Mouse (Mus musculus) forebrain, embryonic 13.5 days (tissue): ENCODE data around the gene Plpp2. TPM values are rescaled to one million over a fixed set of nuclear protein-coding genes. Genes with fewer than 3 reads are reported as not detected.

Experiments used
- ATAC-seq: fragments of 200-750 bp; cut with Nextera tagmentation; 2 replicates; pipeline ENCODE4 v1.8.0; 2017
- H3K27ac ChIP-seq: fragments of 300-500 bp; sonication (generic); 2 replicates; pipeline ENCODE4 v1.5.1; 2015; ENCODE audit warnings: inconsistent platforms, mild to moderate bottlenecking, moderate library complexity
- H3K27me3 ChIP-seq: fragments of 300-500 bp; sonication (generic); 2 replicates; pipeline ENCODE4 v1.6.1; 2015; ENCODE audit warnings: mild to moderate bottlenecking, inconsistent platforms
- H3K36me3 ChIP-seq: fragments of 300-500 bp; sonication (generic); 2 replicates; pipeline ENCODE4 v1.6.1; 2015; ENCODE audit warnings: mild to moderate bottlenecking, inconsistent platforms; ENCODE audit not compliant: poor library complexity, severe bottlenecking
- H3K4me1 ChIP-seq: fragments of 300-500 bp; sonication (generic); 2 replicates; pipeline ENCODE4 v1.6.1; 2015; ENCODE audit warnings: inconsistent platforms
- H3K4me2 ChIP-seq: fragments of 300-500 bp; sonication (generic); 2 replicates; pipeline ENCODE4 v1.6.1; 2015; ENCODE audit warnings: inconsistent platforms, mild to moderate bottlenecking, moderate library complexity
- H3K4me3 ChIP-seq: fragments of 300-500 bp; sonication (generic); 2 replicates; pipeline ENCODE4 v1.5.1; 2015; ENCODE audit warnings: mild to moderate bottlenecking, inconsistent platforms
- H3K9ac ChIP-seq: fragments of 300-500 bp; sonication (generic); 2 replicates; pipeline ENCODE4 v1.6.1; 2015; ENCODE audit warnings: mild to moderate bottlenecking, inconsistent platforms
- H3K9me3 ChIP-seq: fragments of 300-500 bp; sonication (generic); replicated peaks from 2 replicates; pipeline ENCODE4 v1.6.1; 2016; ENCODE audit warnings: inconsistent platforms
- WGBS: fragments of 180-500 bp; shearing (Covaris S2); methylation state at CpG from one replicate; pipeline ENCODE4 v1.1.7; 2015; 5-methylcytosine and 5-hydroxymethylcytosine counted together
- polyA plus RNA-seq: library from polyadenylated mRNA; unstranded; fragments of >200 nt; fragmentation: Nextera tagmentation; extraction: Ambion mirVana; gene quantifications from 2 replicates; pipeline ENCODE4 v1.2.1, GENCODE M21; 2015

Plpp2 gene
- polyA plus RNA-seq, 1 experiment from 2014 or later = 7.0 TPM

GRCm38 (mm10) chr10:79548546-79548945 is 14.9 kb upstream of the Plpp2 start:
- peaks cover 12% of the 10 kb centered on the region for H3K4me1 ChIP-seq
- ATAC-seq = no peak
- H3K27me3 ChIP-seq = no peaks in the 10 kb centered on the region
- no peaks in the 10 kb centered on the region for H3K9me3 ChIP-seq
- H3K4me3 ChIP-seq = no peak overlapping the region
- H3K36me3 ChIP-seq = peaks cover 72% of the 10 kb centered on the region
- H3K9ac ChIP-seq = no peak overlapping the region
- no peak overlapping the region for H3K4me2 ChIP-seq
- 94% methylated on average over 5 of the region's 5 CpGs for WGBS
- no peak overlapping the region for H3K27ac ChIP-seq

GRCm38 (mm10) chr10:79547148-79547675 is 13.6 kb upstream of the Plpp2 start:
- Histone ChIP-seq H3K27ac (no peak overlapping the region), H3K36me3 (peaks cover 86% of the 10 kb centered on the region), H3K4me3 (no peak overlapping the region), H3K4me1 (no peaks in the 10 kb centered on the region), H3K27me3 (no peaks in the 10 kb centered on the region), H3K4me2 (no peak overlapping the region), H3K9me3 (no peaks in the 10 kb centered on the region), H3K9ac (no peak overlapping the region)
- 84% methylated on average over 5 of the region's 5 CpGs for WGBS
- no peak for ATAC-seq

- 94% methylated on average over 11 of the region's 11 CpGs for WGBS
- no peak overlapping the region for H3K27ac ChIP-seq
- ATAC-seq = no peak
- no peak overlapping the region for H3K9ac ChIP-seq
- peaks cover 93% of the 10 kb centered on the region for H3K36me3 ChIP-seq
- no peaks in the 10 kb centered on the region for H3K9me3 ChIP-seq
- no peak overlapping the region for H3K4me3 ChIP-seq
- no peaks in the 10 kb centered on the region for H3K4me1 ChIP-seq
- H3K27me3 ChIP-seq = no peaks in the 10 kb centered on the region
- H3K4me2 ChIP-seq = no peak overlapping the region
Observed at GRCm38 (mm10) chr10:79546483-79546882, 12.9 kb upstream of the Plpp2 start.

GRCm38 (mm10) chr10:79545891-79546290 is 12.3 kb upstream of the Plpp2 start:
- H3K9ac ChIP-seq = no peak overlapping the region
- H3K4me2 ChIP-seq = no peak overlapping the region
- no peak for ATAC-seq
- H3K27me3 ChIP-seq = no peaks in the 10 kb centered on the region
- no peaks in the 10 kb centered on the region for H3K4me1 ChIP-seq
- no peak overlapping the region for H3K27ac ChIP-seq
- H3K36me3 ChIP-seq = peaks cover 95% of the 10 kb centered on the region
- no peak overlapping the region for H3K4me3 ChIP-seq
- H3K9me3 ChIP-seq = no peaks in the 10 kb centered on the region
- WGBS = 89% methylated on average over 12 of the region's 12 CpGs

- H3K27me3 ChIP-seq = no peaks in the 10 kb centered on the region
- no peak for ATAC-seq
- WGBS = 97% methylated on average over 5 of the region's 5 CpGs
Observed at GRCm38 (mm10) chr10:79544631-79545030, 11.0 kb upstream of the Plpp2 start.

GRCm38 (mm10) chr10:79543884-79544597 is 10.4 kb upstream of the Plpp2 start:
- Histone ChIP-seq H3K9ac (no peak overlapping the region), H3K36me3 (peaks cover 100% of the 10 kb centered on the region), H3K9me3 (no peaks in the 10 kb centered on the region), H3K27ac (no peak overlapping the region), H3K27me3 (no peaks in the 10 kb centered on the region), H3K4me1 (no peaks in the 10 kb centered on the region), H3K4me3 (no peak overlapping the region), H3K4me2 (no peak overlapping the region)
- WGBS = 86% methylated on average over 9 of the region's 9 CpGs
- no peak for ATAC-seq

More at GRCm38 (mm10) chr10:79544631-79545030, 11.0 kb upstream of the Plpp2 start:
- no peak overlapping the region for H3K9ac ChIP-seq
- H3K27ac ChIP-seq = no peak overlapping the region
- H3K9me3 ChIP-seq = no peaks in the 10 kb centered on the region
- H3K4me2 ChIP-seq = no peak overlapping the region
- peaks cover 100% of the 10 kb centered on the region for H3K36me3 ChIP-seq
- no peaks in the 10 kb centered on the region for H3K4me1 ChIP-seq
- H3K4me3 ChIP-seq = no peak overlapping the region

- H3K4me2 ChIP-seq = no peak overlapping the region
- H3K36me3 ChIP-seq = peaks cover 100% of the 10 kb centered on the region
- WGBS = 94% methylated on average over 11 of the region's 11 CpGs
- no peak overlapping the region for H3K4me3 ChIP-seq
- no peaks in the 10 kb centered on the region for H3K9me3 ChIP-seq
- no peaks in the 10 kb centered on the region for H3K27me3 ChIP-seq
- H3K4me1 ChIP-seq = no peaks in the 10 kb centered on the region
- ATAC-seq = no peak
- H3K27ac ChIP-seq = no peak overlapping the region
- H3K9ac ChIP-seq = no peak overlapping the region
Observed at GRCm38 (mm10) chr10:79542171-79542570, 8.6 kb upstream of the Plpp2 start.

- H3K4me2 ChIP-seq = no peak overlapping the region
- H3K27ac ChIP-seq = no peak overlapping the region
- H3K4me1 ChIP-seq = no peaks in the 10 kb centered on the region
- H3K27me3 ChIP-seq = no peaks in the 10 kb centered on the region
- no peak overlapping the region for H3K4me3 ChIP-seq
- 79% methylated on average over 13 of the region's 15 CpGs for WGBS
- no peak for ATAC-seq
- H3K9me3 ChIP-seq = no peaks in the 10 kb centered on the region
- no peak overlapping the region for H3K9ac ChIP-seq
- H3K36me3 ChIP-seq = peaks cover 93% of the 10 kb centered on the region
Observed at GRCm38 (mm10) chr10:79541522-79541921, 7.9 kb upstream of the Plpp2 start.

- Histone ChIP-seq H3K4me2 (no peak overlapping the region), H3K9ac (no peak overlapping the region), H3K27me3 (no peaks in the 10 kb centered on the region), H3K27ac (no peak overlapping the region), H3K4me1 (no peaks in the 10 kb centered on the region), H3K9me3 (no peaks in the 10 kb centered on the region), H3K36me3 (peaks cover 86% of the 10 kb centered on the region), H3K4me3 (no peak overlapping the region)
- 96% methylated on average over 10 of the region's 11 CpGs for WGBS
- ATAC-seq = no peak
Observed at GRCm38 (mm10) chr10:79540746-79541145, 7.2 kb upstream of the Plpp2 start.

- H3K36me3 ChIP-seq = peaks cover 77% of the 10 kb centered on the region
- no peak for ATAC-seq
Observed at GRCm38 (mm10) chr10:79539701-79540495, 6.3 kb upstream of the Plpp2 start.

GRCm38 (mm10) chr10:79538873-79539272 is 5.3 kb upstream of the Plpp2 start:
- no peak for ATAC-seq
- Histone ChIP-seq H3K4me3 (no peak overlapping the region), H3K9ac (no peak overlapping the region), H3K9me3 (no peaks in the 10 kb centered on the region), H3K27ac (no peak overlapping the region), H3K27me3 (peaks cover 5% of the 10 kb centered on the region; the same call in 1 of the 2 replicates), H3K4me1 (0 out of 2 replicates have a peak, but pooled peaks cover 2% of the 10 kb centered on the region), H3K36me3 (peaks cover 67% of the 10 kb centered on the region), H3K4me2 (no peak overlapping the region)
- WGBS = 80% methylated on average over 4 of the region's 4 CpGs

More at GRCm38 (mm10) chr10:79539701-79540495, 6.3 kb upstream of the Plpp2 start:
- no peaks in the 10 kb centered on the region for H3K4me1 ChIP-seq
- no peaks in the 10 kb centered on the region for H3K9me3 ChIP-seq
- H3K9ac ChIP-seq = no peak overlapping the region
- H3K4me3 ChIP-seq = no peak overlapping the region
- 93% methylated on average over 16 of the region's 16 CpGs for WGBS
- H3K4me2 ChIP-seq = no peak overlapping the region
- H3K27me3 ChIP-seq = no peaks in the 10 kb centered on the region
- no peak overlapping the region for H3K27ac ChIP-seq

GRCm38 (mm10) chr10:79538323-79538722 is 4.7 kb upstream of the Plpp2 start:
- Histone ChIP-seq H3K4me2 (no peak overlapping the region), H3K9ac (no peak overlapping the region), H3K9me3 (no peaks in the 10 kb centered on the region), H3K4me3 (no peak overlapping the region), H3K4me1 (peaks cover 7% of the 10 kb centered on the region), H3K27ac (no peak overlapping the region), H3K36me3 (peaks cover 61% of the 10 kb centered on the region), H3K27me3 (peaks cover 5% of the 10 kb centered on the region; the same call in 1 of the 2 replicates)
- 86% methylated on average over 3 of the region's 3 CpGs for WGBS
- no peak for ATAC-seq
